Mouse (Mus musculus): ENCODE measurements around the gene Kcnq4. TPM values are rescaled to one million over a fixed set of nuclear protein-coding genes. Genes with fewer than 3 reads are reported as not detected.

Gene Kcnq4
- polyA plus RNA-seq, 1 experiment from 2014 or later, result 0.64 TPM

DNA sequence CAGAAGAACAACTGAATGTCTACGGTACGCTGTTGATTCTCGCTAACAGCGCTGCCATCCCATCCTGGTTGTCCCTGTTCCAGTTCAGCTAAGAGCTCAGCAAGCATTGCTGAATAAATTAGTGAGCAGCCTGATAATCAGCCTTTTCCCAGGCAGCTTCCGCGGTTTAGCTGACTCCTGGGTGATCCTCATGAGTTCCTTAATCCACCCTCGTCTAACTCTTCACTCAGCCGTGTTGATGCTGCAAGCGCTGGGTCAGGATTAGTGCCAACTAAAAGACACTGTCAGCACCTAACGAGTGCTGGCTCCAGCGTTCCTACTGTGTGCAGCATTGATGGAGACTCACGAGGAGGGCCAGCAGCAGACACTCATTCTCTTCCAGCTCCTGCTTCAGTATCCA lies 77.4 kb downstream of the Kcnq4 start:
- 52% methylated on average over 12 of the region's 12 CpGs for WGBS
- no peak overlapping the region for H3K4me3 ChIP-seq
- no peak overlapping the region for H3K4me2 ChIP-seq
- no peak overlapping the region for H3K27ac ChIP-seq
- no peaks in the 10 kb centered on the region for H3K9me3 ChIP-seq (replicated peaks)
- ATAC-seq (replicated peaks; ENCODE audit: insufficient number of reproducible peaks, insufficient read depth, low FRiP score, low read depth), result no peak
- no peak overlapping the region for H3K9ac ChIP-seq
- no peaks in the 10 kb centered on the region for H3K27me3 ChIP-seq
- H3K4me1 ChIP-seq (replicated peaks), result peaks cover 12% of the 10 kb centered on the region
- H3K36me3 ChIP-seq, result no peaks in the 10 kb centered on the region

DNA sequence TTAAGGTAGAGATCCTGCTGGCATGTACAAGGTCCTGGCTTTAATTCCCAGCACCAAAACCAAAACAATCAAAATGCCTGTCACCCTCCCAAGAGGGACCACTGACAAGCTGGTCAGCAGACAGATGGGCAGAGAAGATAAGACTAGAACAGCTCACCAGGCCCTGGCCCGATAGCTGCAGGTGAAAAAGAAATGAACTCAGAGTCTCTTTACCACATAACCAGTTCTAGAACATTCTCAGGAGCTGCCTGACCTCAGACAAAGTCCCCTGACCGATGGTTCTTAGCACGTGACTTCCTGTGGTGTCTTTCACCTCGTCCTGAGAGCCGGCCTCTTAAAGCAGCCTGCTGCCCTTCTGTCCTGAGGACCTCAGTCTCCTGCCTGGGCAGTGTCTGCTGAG lies 78.8 kb downstream of the Kcnq4 start:
- no peaks in the 10 kb centered on the region for H3K36me3 ChIP-seq
- H3K4me1 ChIP-seq (replicated peaks), result peaks cover 22% of the 10 kb centered on the region
- no peak overlapping the region for H3K27ac ChIP-seq
- H3K9me3 ChIP-seq (replicated peaks), result no peaks in the 10 kb centered on the region
- no peak for ATAC-seq (replicated peaks; ENCODE audit: insufficient number of reproducible peaks, insufficient read depth, low FRiP score, low read depth)
- H3K4me2 ChIP-seq, result no peak overlapping the region
- WGBS, result 64% methylated on average over 5 of the region's 5 CpGs
- no peak overlapping the region for H3K4me3 ChIP-seq
- no peak overlapping the region for H3K9ac ChIP-seq
- H3K27me3 ChIP-seq, result no peaks in the 10 kb centered on the region

GRCm38 (mm10) chr4:120668551-120668950 lies 79.9 kb downstream of the Kcnq4 start:
- H3K4me2 ChIP-seq, result peak overlapping the region; percentile 90
- peak overlapping the region; percentile 62; the same call in 1 of the 2 replicates for H3K4me3 ChIP-seq
- H3K27me3 ChIP-seq, result no peaks in the 10 kb centered on the region
- 75% methylated on average over 4 of the region's 4 CpGs for WGBS
- H3K27ac ChIP-seq, result peak overlapping the region; percentile 3; the same call in 1 of the 2 replicates
- H3K4me1 ChIP-seq (replicated peaks), result peaks cover 23% of the 10 kb centered on the region
- H3K36me3 ChIP-seq, result no peaks in the 10 kb centered on the region
- no peaks in the 10 kb centered on the region for H3K9me3 ChIP-seq (replicated peaks)
- H3K9ac ChIP-seq, result no peak overlapping the region
- ATAC-seq (replicated peaks; ENCODE audit: insufficient number of reproducible peaks, insufficient read depth, low FRiP score, low read depth), result no peak

GRCm38 (mm10) chr4:120667555-120667954 lies 80.9 kb downstream of the Kcnq4 start:
- H3K4me2 ChIP-seq, result peak overlapping the region; percentile 90
- 17% methylated on average over 10 of the region's 10 CpGs for WGBS
- no peaks in the 10 kb centered on the region for H3K36me3 ChIP-seq
- H3K9me3 ChIP-seq (replicated peaks), result no peaks in the 10 kb centered on the region
- H3K27me3 ChIP-seq, result no peaks in the 10 kb centered on the region
- peaks cover 23% of the 10 kb centered on the region for H3K4me1 ChIP-seq (replicated peaks)
- no peak for ATAC-seq (replicated peaks; ENCODE audit: insufficient number of reproducible peaks, insufficient read depth, low FRiP score, low read depth)
- H3K9ac ChIP-seq, result peak overlapping the region; percentile 74
- H3K27ac ChIP-seq, result peak overlapping the region; percentile 85
- peak overlapping the region; percentile 62 for H3K4me3 ChIP-seq

DNA sequence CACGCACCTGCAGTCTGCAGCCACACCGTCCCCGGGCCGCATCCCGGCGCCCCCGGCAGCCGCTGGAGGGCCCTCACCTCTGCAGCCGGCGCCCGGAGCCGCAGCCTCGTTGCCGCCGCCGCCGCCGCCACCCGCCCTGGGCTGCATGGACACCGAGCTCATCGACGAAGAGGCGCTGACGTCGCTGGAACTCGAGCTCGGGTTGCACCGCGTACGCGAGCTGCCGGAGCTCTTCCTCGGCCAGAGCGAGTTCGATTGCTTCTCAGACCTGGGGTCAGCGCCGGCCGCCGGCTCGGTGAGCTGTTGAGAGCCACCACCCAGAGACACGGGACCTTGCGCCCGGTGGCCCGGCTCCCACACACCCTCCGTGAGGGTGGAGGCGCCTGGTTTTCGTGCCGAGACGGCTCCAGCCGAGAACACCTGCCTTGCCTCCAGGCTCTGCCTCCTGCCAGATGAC lies 81.3 kb downstream of the Kcnq4 start:
- peak overlapping the region; percentile 90 for H3K4me2 ChIP-seq
- no peaks in the 10 kb centered on the region for H3K27me3 ChIP-seq
- no peaks in the 10 kb centered on the region for H3K9me3 ChIP-seq (replicated peaks)
- H3K4me3 ChIP-seq, result peak overlapping the region; percentile 62
- H3K36me3 ChIP-seq, result no peaks in the 10 kb centered on the region
- peak overlapping the region; percentile 74 for H3K9ac ChIP-seq
- peak; percentile 54 for ATAC-seq (replicated peaks; ENCODE audit: insufficient number of reproducible peaks, insufficient read depth, low FRiP score, low read depth)
- under 1% methylated on average over 50 of the region's 50 CpGs for WGBS
- peak overlapping the region; percentile 85 for H3K27ac ChIP-seq
- H3K4me1 ChIP-seq (replicated peaks), result peaks cover 23% of the 10 kb centered on the region

DNA sequence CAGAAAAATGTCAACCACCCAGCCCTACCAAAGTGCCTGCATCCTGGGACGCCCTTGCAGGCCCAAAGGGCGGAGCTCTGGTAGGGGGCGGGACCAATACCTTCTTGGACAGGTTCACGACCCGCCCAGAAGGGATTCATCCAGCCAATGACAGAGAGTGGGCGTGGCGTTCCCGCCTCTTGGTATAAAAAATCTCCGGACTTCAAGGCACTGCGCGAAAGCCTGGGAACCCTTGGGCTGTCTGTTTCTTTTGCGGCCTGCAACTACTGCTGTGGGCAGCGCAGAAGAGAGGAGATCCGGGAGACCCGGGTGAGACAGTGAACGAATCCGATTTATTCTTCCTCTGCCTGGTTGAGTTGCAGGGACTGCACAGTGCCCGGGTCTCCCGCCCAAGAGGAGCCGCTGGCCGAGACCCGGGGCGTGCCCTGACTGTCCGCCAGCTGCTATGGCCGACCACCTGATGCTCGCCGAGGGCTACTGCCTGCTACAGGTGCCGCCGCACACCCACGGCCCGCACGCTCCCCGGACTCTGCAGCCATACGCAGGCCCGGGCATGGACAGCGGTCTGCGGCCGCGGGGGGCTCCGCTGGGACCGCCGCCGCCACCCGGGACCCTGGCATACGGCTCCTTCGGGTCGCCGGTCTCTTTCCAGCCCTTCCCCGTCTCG lies 81.9 kb downstream of the Kcnq4 start, which contains the start of gene Cited4:
Cited4 (plus strand) TSS at position 215 of the 667 bp plus-strand sequence.
- Histone ChIP-seq H3K9ac (peak within 1 kb of the TSS; percentile 74), H3K4me2 (peak within 1 kb of the TSS; percentile 90), H3K9me3 (replicated peaks) (no peaks in the 10 kb centered on the region), H3K27me3 (no peaks in the 10 kb centered on the region), H3K4me3 (peak within 1 kb of the TSS; percentile 62), H3K4me1 (replicated peaks) (peaks cover 23% of the 10 kb centered on the region), H3K36me3 (no peaks in the 10 kb centered on the region), H3K27ac (peak within 1 kb of the TSS; percentile 85)
- under 1% methylated on average over 50 of the region's 50 CpGs for WGBS
- ATAC-seq (replicated peaks; ENCODE audit: insufficient number of reproducible peaks, insufficient read depth, low FRiP score, low read depth), result peak; percentile 89

- WGBS, result 66% methylated on average over 7 of the region's 7 CpGs
- peaks cover 23% of the 10 kb centered on the region for H3K4me1 ChIP-seq (replicated peaks)
- no peak for ATAC-seq (replicated peaks; ENCODE audit: insufficient number of reproducible peaks, insufficient read depth, low FRiP score, low read depth)
- H3K4me2 ChIP-seq, result peak overlapping the region; percentile 90
- H3K27me3 ChIP-seq, result no peaks in the 10 kb centered on the region
- H3K27ac ChIP-seq, result peak overlapping the region; percentile 51
- H3K9me3 ChIP-seq (replicated peaks), result no peaks in the 10 kb centered on the region
- H3K36me3 ChIP-seq, result no peaks in the 10 kb centered on the region
- H3K4me3 ChIP-seq, result no peak overlapping the region
- no peak overlapping the region for H3K9ac ChIP-seq
Observed at GRCm38 (mm10) chr4:120665782-120666181, 82.6 kb downstream of the Kcnq4 start.

- no peak for ATAC-seq (replicated peaks; ENCODE audit: insufficient number of reproducible peaks, insufficient read depth, low FRiP score, low read depth)
- H3K4me3 ChIP-seq, result no peak overlapping the region
- 0 out of 2 replicates have a peak overlapping the region, but pooled peaks have one; percentile 12 for H3K4me2 ChIP-seq
- WGBS, result 23% methylated on average over 4 of the region's 4 CpGs
- H3K9ac ChIP-seq, result no peak overlapping the region
- no peaks in the 10 kb centered on the region for H3K27me3 ChIP-seq
- peaks cover 23% of the 10 kb centered on the region for H3K4me1 ChIP-seq (replicated peaks)
- H3K27ac ChIP-seq, result peak overlapping the region; percentile 40
- no peaks in the 10 kb centered on the region for H3K36me3 ChIP-seq
- no peaks in the 10 kb centered on the region for H3K9me3 ChIP-seq (replicated peaks)
Observed at GRCm38 (mm10) chr4:120665144-120665700, 83.2 kb downstream of the Kcnq4 start.

GRCm38 (mm10) chr4:120664601-120665000 lies 83.8 kb downstream of the Kcnq4 start:
- 0 out of 2 replicates have a peak overlapping the region, but pooled peaks have one; percentile 12 for H3K4me2 ChIP-seq
- H3K36me3 ChIP-seq, result no peaks in the 10 kb centered on the region
- no peak overlapping the region for H3K4me3 ChIP-seq
- H3K27ac ChIP-seq, result peak overlapping the region; percentile 40; the same call in 1 of the 2 replicates
- H3K9ac ChIP-seq, result no peak overlapping the region
- no peak for ATAC-seq (replicated peaks; ENCODE audit: insufficient number of reproducible peaks, insufficient read depth, low FRiP score, low read depth)
- peaks cover 23% of the 10 kb centered on the region for H3K4me1 ChIP-seq (replicated peaks)
- no peaks in the 10 kb centered on the region for H3K27me3 ChIP-seq
- no peaks in the 10 kb centered on the region for H3K9me3 ChIP-seq (replicated peaks)
- 51% methylated on average over 2 of the region's 2 CpGs for WGBS

DNA sequence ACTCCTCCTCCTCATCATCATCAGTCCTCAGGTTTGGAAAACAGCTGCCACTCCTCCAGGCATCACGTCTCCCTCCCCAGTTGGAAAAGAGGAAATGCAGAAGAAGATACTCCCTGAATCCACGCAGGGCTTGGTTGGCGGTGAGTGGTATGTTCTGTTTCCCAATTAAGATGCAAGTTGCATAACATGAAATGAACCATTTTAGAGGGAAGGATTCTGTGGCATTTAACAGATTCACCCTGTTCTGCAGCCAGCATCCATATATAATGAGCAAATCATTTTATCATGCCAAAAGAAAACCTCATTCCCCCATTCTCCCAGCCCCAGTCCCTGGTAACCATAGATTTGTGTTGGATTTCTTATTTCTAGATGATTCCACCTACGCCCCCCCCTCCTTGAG lies 87.9 kb downstream of the Kcnq4 start:
- H3K9ac ChIP-seq, result no peak overlapping the region
- no peak overlapping the region for H3K4me2 ChIP-seq
- H3K4me3 ChIP-seq, result no peak overlapping the region
- no peak overlapping the region for H3K27ac ChIP-seq
- no peak for ATAC-seq (replicated peaks; ENCODE audit: insufficient number of reproducible peaks, insufficient read depth, low FRiP score, low read depth)
- H3K27me3 ChIP-seq, result no peaks in the 10 kb centered on the region
- H3K4me1 ChIP-seq (replicated peaks), result peaks cover 10% of the 10 kb centered on the region
- no peaks in the 10 kb centered on the region for H3K9me3 ChIP-seq (replicated peaks)
- 64% methylated on average over 4 of the region's 4 CpGs for WGBS
- no peaks in the 10 kb centered on the region for H3K36me3 ChIP-seq

- peaks cover 5% of the 10 kb centered on the region; the same call in 1 of the 2 replicates for H3K27me3 ChIP-seq
- no peaks in the 10 kb centered on the region for H3K36me3 ChIP-seq
- ATAC-seq (replicated peaks; ENCODE audit: insufficient number of reproducible peaks, insufficient read depth, low FRiP score, low read depth), result no peak
- WGBS, result 72% methylated on average over 8 of the region's 8 CpGs
- H3K4me1 ChIP-seq (replicated peaks), result no peaks in the 10 kb centered on the region
- no peaks in the 10 kb centered on the region for H3K9me3 ChIP-seq (replicated peaks)
- H3K4me2 ChIP-seq, result no peak overlapping the region
- no peak overlapping the region for H3K4me3 ChIP-seq
- H3K27ac ChIP-seq, result no peak overlapping the region
- no peak overlapping the region for H3K9ac ChIP-seq
Observed at GRCm38 (mm10) chr4:120655898-120656297, 92.5 kb downstream of the Kcnq4 start.
